Mouse (Mus musculus) stomach, embryonic 14.5 days (tissue): Measurements from ENCODE around the gene Mfsd9. TPM values are rescaled to one million over a fixed set of nuclear protein-coding genes. Genes with fewer than 3 reads are reported as not detected.

Experiments
- ATAC-seq: fragments of 200-750 bp; cut with Nextera tagmentation; 2 replicates; pipeline ENCODE4 v1.8.0; 2017; ENCODE audit warnings: low read depth, moderate TSS enrichment; ENCODE audit not compliant: insufficient number of reproducible peaks, insufficient read depth, low FRiP score
- H3K27ac ChIP-seq: fragments of 300-500 bp; sonication (generic); 2 replicates; pipeline ENCODE4 v1.5.1; 2014; ENCODE audit warnings: mild to moderate bottlenecking, low read length, moderate library complexity, mixed read lengths
- H3K27me3 ChIP-seq: fragments of 300-500 bp; sonication (generic); 2 replicates; pipeline ENCODE4 v1.6.1; 2014; ENCODE audit warnings: low read length, control low read depth, mixed read lengths; ENCODE audit not compliant: control insufficient read depth, insufficient read depth
- H3K36me3 ChIP-seq: fragments of 300-500 bp; sonication (generic); 2 replicates; pipeline ENCODE4 v1.6.1; 2014; ENCODE audit warnings: mild to moderate bottlenecking, control low read depth, low read length, moderate library complexity, mixed read lengths; ENCODE audit not compliant: control insufficient read depth, insufficient read depth
- H3K4me1 ChIP-seq: fragments of 300-500 bp; sonication (generic); 2 replicates; pipeline ENCODE4 v1.6.1; 2014; ENCODE audit warnings: low read length, control low read depth, mixed read lengths; ENCODE audit not compliant: control insufficient read depth, insufficient read depth
- H3K4me2 ChIP-seq: fragments of 300-500 bp; sonication (generic); replicated peaks from 2 replicates; pipeline ENCODE4 v1.6.1; 2014; ENCODE audit warnings: low read depth, low read length, control low read depth
- H3K4me3 ChIP-seq: fragments of 300-500 bp; sonication (generic); 2 replicates; pipeline ENCODE4 v1.5.1; 2014; ENCODE audit warnings: low read depth, low read length, control low read depth
- H3K9ac ChIP-seq: fragments of 300-500 bp; sonication (generic); replicated peaks from 2 replicates; pipeline ENCODE4 v1.6.1; 2014; ENCODE audit warnings: low read depth, mild to moderate bottlenecking, control low read depth, low read length, moderate library complexity, mixed read lengths
- H3K9me3 ChIP-seq: fragments of 300-500 bp; sonication (generic); 2 replicates; pipeline ENCODE4 v1.6.1; 2016; ENCODE audit warnings: low read depth, low read length, control low read depth; ENCODE audit not compliant: control insufficient read depth
- WGBS: fragments of 180-500 bp; shearing (Covaris S2); extraction: QIAGEN DNeasy Blood & Tissue Kit; methylation state at CpG from one replicate; pipeline ENCODE4 v1.1.7; 2014; 5-methylcytosine and 5-hydroxymethylcytosine counted together
- polyA plus RNA-seq: library from polyadenylated mRNA; unstranded; fragments of >200 nt; fragmentation: Nextera tagmentation; extraction: Ambion mirVana; gene quantifications from 2 replicates; pipeline ENCODE4 v1.2.1, GENCODE M21; 2014

The Mfsd9 gene
- polyA plus RNA-seq, 1 experiment from 2014 or later = 4.6 TPM

DNA sequence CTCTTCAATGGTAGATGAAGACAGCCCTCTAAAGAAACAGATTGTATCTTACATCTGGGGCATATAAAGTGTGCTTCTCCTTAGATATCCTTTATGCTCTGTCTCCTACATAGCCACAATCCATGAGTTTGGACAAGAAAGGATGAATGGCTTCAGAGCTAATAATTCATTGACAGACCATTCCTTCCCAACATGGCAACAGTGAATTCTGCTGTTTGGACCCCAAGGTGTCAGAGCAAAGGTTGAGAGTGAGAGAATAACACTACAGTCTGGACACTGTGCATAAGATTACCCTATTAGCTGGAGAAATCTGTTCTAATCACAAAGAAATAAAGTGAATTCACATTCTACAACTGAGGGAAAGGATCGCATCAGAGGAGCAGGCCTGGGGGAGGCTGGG is 5.0 kb upstream of the Mfsd9 start:
- ATAC-seq = no peak
- no peaks in the 10 kb centered on the region for H3K27me3 ChIP-seq
- no peak overlapping the region for H3K9ac ChIP-seq
- H3K4me3 ChIP-seq = no peak overlapping the region
- no peaks in the 10 kb centered on the region for H3K4me1 ChIP-seq
- WGBS = 100% methylated on average over 1 of the region's 1 CpGs
- no peak overlapping the region for H3K27ac ChIP-seq
- H3K36me3 ChIP-seq = no peaks in the 10 kb centered on the region
- H3K4me2 ChIP-seq = no peak overlapping the region
- H3K9me3 ChIP-seq = no peaks in the 10 kb centered on the region

- Histone ChIP-seq H3K4me1 (no peaks in the 10 kb centered on the region), H3K27ac (no peak overlapping the region), H3K36me3 (no peaks in the 10 kb centered on the region), H3K4me2 (peak overlapping the region; percentile 71), H3K27me3 (no peaks in the 10 kb centered on the region), H3K9me3 (no peaks in the 10 kb centered on the region), H3K9ac (peak overlapping the region; percentile 19; the same call in 1 of the 2 replicates), H3K4me3 (peak overlapping the region; percentile 59)
- no peak for ATAC-seq
- WGBS = 43% methylated on average over 5 of the region's 5 CpGs
Observed at GRCm38 (mm10) chr1:40789666-40790233, 737 bp downstream of the Mfsd9 start.

GRCm38 (mm10) chr1:40788956-40789355 is 1.5 kb downstream of the Mfsd9 start:
- Histone ChIP-seq H3K4me1 (no peaks in the 10 kb centered on the region), H3K27me3 (no peaks in the 10 kb centered on the region), H3K27ac (no peak overlapping the region), H3K9ac (no peak overlapping the region), H3K9me3 (no peaks in the 10 kb centered on the region), H3K4me3 (no peak overlapping the region), H3K4me2 (no peak overlapping the region), H3K36me3 (no peaks in the 10 kb centered on the region)
- 84% methylated on average over 6 of the region's 6 CpGs for WGBS
- ATAC-seq = no peak

GRCm38 (mm10) chr1:40785876-40786445 is 4.5 kb downstream of the Mfsd9 start:
- Histone ChIP-seq H3K9me3 (no peaks in the 10 kb centered on the region), H3K36me3 (no peaks in the 10 kb centered on the region), H3K4me3 (no peak overlapping the region), H3K4me2 (no peak overlapping the region), H3K27ac (no peak overlapping the region), H3K4me1 (no peaks in the 10 kb centered on the region), H3K9ac (no peak overlapping the region), H3K27me3 (no peaks in the 10 kb centered on the region)
- ATAC-seq = no peak
- WGBS = 75% methylated on average over 11 of the region's 11 CpGs

DNA sequence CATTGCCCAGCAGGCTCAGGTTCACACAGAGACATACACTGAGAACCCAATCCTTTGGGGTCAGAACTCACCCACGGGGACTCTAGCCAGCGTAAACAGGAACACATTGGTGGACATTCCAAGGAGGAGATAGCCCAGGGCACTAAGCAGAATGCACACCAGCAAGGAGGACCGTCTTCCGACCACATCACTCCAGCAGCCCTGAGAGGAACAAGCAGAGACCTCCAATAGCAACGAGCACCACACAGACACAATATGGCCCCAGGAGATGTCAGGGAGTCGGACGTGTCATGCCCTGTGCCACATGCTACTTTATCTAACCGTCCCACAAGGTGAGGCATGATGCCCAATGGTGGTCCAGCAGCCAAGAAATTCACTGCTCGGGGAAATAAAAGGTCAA is 6.2 kb downstream of the Mfsd9 start:
- Histone ChIP-seq H3K36me3 (no peaks in the 10 kb centered on the region), H3K27ac (no peak overlapping the region), H3K4me3 (no peak overlapping the region), H3K4me2 (no peak overlapping the region), H3K4me1 (no peaks in the 10 kb centered on the region), H3K9me3 (0 out of 2 replicates have a peak, but pooled peaks cover 3% of the 10 kb centered on the region), H3K27me3 (no peaks in the 10 kb centered on the region), H3K9ac (no peak overlapping the region)
- 86% methylated on average over 9 of the region's 9 CpGs for WGBS
- ATAC-seq = no peak

DNA sequence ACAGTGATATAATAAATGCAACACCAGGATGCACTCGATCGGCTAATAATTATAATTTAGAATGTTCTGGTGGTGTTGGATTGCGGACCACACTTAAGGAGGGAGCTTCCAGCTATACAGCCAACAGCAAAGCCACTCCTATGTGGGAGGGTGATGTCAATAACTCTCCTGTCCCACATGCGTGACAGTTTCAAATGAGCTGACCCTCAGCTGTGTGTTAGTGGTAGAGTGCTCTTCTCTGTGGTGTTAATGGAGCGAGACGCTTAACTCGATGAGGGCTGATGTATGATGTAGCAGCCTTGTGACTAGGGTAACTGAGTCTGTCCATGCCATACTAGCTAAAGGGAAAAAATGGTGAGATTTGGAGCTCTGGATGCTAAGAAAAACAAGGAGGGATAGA is 7.0 kb downstream of the Mfsd9 start:
- no peaks in the 10 kb centered on the region for H3K27me3 ChIP-seq
- H3K9ac ChIP-seq = no peak overlapping the region
- WGBS = 92% methylated on average over 7 of the region's 7 CpGs
- no peaks in the 10 kb centered on the region for H3K4me1 ChIP-seq
- H3K4me2 ChIP-seq = no peak overlapping the region
- H3K9me3 ChIP-seq = peaks cover 10% of the 10 kb centered on the region; the same call in 1 of the 2 replicates
- no peak overlapping the region for H3K4me3 ChIP-seq
- H3K27ac ChIP-seq = no peak overlapping the region
- ATAC-seq = no peak
- no peaks in the 10 kb centered on the region for H3K36me3 ChIP-seq

- Histone ChIP-seq H3K27me3 (no peaks in the 10 kb centered on the region), H3K36me3 (no peaks in the 10 kb centered on the region; the same call in 1 of the 2 replicates), H3K4me3 (no peak overlapping the region), H3K9ac (no peak overlapping the region), H3K4me1 (no peaks in the 10 kb centered on the region), H3K9me3 (peaks cover 10% of the 10 kb centered on the region; the same call in 1 of the 2 replicates), H3K27ac (no peak overlapping the region), H3K4me2 (no peak overlapping the region)
- no peak for ATAC-seq
- 90% methylated on average over 3 of the region's 3 CpGs for WGBS
Observed at GRCm38 (mm10) chr1:40776763-40777162, 13.7 kb downstream of the Mfsd9 start.

- Histone ChIP-seq H3K27ac (no peak overlapping the region), H3K4me3 (no peak overlapping the region), H3K4me2 (no peak overlapping the region), H3K4me1 (no peaks in the 10 kb centered on the region), H3K27me3 (no peaks in the 10 kb centered on the region), H3K9ac (no peak overlapping the region), H3K36me3 (no peaks in the 10 kb centered on the region; the same call in 1 of the 2 replicates), H3K9me3 (peaks cover 10% of the 10 kb centered on the region; the same call in 1 of the 2 replicates)
- WGBS = 60% methylated on average over 2 of the region's 2 CpGs
- no peak for ATAC-seq
Observed at GRCm38 (mm10) chr1:40776102-40776501, 14.4 kb downstream of the Mfsd9 start.
